Mouse (Mus musculus) forebrain, embryonic 10.5 days (tissue): ENCODE data around the gene Las1l. TPM values are rescaled to one million over a fixed set of nuclear protein-coding genes. Genes with fewer than 3 reads are reported as not detected.

Source experiments
- DNase-seq: peaks from one replicate; pipeline ENCODE4 v3.0.0-alpha.2; 2017; ENCODE audit warnings: low spot score; ENCODE audit errors: extremely low spot score
- H3K27ac ChIP-seq: fragments of 300-500 bp; sonication (generic); 2 replicates; pipeline ENCODE4 v1.5.1; 2016; ENCODE audit warnings: mild to moderate bottlenecking
- H3K27me3 ChIP-seq: fragments of 300-500 bp; sonication (generic); 2 replicates; pipeline ENCODE4 v1.6.1; 2016; ENCODE audit warnings: mild to moderate bottlenecking; ENCODE audit not compliant: poor library complexity, severe bottlenecking
- H3K36me3 ChIP-seq: fragments of 300-500 bp; sonication (generic); replicated peaks from 2 replicates; pipeline ENCODE4 v1.6.1; 2016; ENCODE audit warnings: mild to moderate bottlenecking, moderate library complexity
- H3K4me1 ChIP-seq: fragments of 300-500 bp; sonication (generic); 2 replicates; pipeline ENCODE4 v1.6.1; 2016
- H3K4me3 ChIP-seq: fragments of 300-500 bp; sonication (generic); 2 replicates; pipeline ENCODE4 v1.5.1; 2016; ENCODE audit warnings: mild to moderate bottlenecking, moderate library complexity
- H3K9me3 ChIP-seq: fragments of 300-500 bp; sonication (generic); 2 replicates; pipeline ENCODE4 v1.6.1; 2016; ENCODE audit warnings: mild to moderate bottlenecking, moderate library complexity
- WGBS: fragments of 180-500 bp; shearing (Covaris S2); methylation state at CpG from one replicate; pipeline ENCODE4 v1.1.7; 2016; 5-methylcytosine and 5-hydroxymethylcytosine counted together
- polyA plus RNA-seq: library from polyadenylated mRNA; unstranded; fragments of >200 nt; fragmentation: Nextera tagmentation; extraction: Ambion mirVana; gene quantifications from 2 replicates; pipeline ENCODE4 v1.2.1, GENCODE M21; 2016

Las1l gene
- polyA plus RNA-seq, 1 experiment from 2014 or later: 81.9 TPM

DNA sequence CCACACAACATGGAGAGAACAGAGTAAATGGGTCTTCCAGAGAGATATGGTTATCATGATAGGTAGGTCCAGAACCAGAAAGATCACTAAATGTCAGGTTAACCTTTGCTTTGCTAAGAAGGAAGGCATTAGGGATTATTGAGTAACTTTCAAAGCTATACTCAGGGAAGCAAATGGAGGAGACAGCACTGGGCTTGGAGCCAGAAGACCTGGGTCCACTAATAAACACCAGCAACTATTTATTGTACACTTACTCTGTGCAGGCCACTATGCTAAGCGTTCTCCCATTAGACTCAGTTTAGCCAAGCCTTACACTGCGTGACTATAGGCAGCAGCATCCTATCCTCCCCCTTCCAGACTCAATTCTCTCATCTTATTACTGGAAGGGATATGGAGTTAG lies 11.3 kb downstream of the Las1l start:
- 98% methylated on average over 2 of the region's 2 CpGs for WGBS
- Histone ChIP-seq H3K27ac (no peak overlapping the region), H3K27me3 (no peaks in the 10 kb centered on the region; the same call in none of the 2 replicates), H3K9me3 (no peaks in the 10 kb centered on the region), H3K4me1 (peaks cover 7% of the 10 kb centered on the region; the same call in 1 of the 2 replicates), H3K36me3 (peaks cover 81% of the 10 kb centered on the region), H3K4me3 (no peak overlapping the region)
- DNase-seq: no peak

DNA sequence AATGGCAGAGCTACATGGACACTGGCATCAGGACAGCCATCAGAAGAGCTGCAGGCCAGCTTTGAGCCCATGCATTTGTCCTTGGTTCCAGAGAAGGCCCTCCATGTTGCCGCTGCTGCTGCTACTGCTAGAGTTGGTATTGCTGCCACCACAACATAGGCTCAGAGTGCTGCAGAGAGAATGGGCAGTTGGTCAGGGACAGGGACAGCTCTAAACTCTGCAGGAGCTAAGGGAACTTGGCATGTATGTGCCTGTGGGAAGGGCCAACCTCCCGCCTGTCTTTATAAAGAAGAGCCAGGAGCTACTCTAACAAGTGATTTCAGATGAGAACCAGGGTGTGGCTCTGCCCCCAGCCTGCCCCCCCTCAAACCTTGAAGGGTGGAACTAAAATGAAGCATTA lies 21.3 kb downstream of the Las1l start:
- no peaks in the 10 kb centered on the region for H3K4me1 ChIP-seq
- no peak for DNase-seq
- no peak overlapping the region for H3K27ac ChIP-seq
- peaks cover 46% of the 10 kb centered on the region for H3K36me3 ChIP-seq
- H3K27me3 ChIP-seq: peaks cover 5% of the 10 kb centered on the region; the same call in 1 of the 2 replicates
- no peak overlapping the region for H3K4me3 ChIP-seq
- H3K9me3 ChIP-seq: no peaks in the 10 kb centered on the region
- 92% methylated on average over 2 of the region's 2 CpGs for WGBS

DNA sequence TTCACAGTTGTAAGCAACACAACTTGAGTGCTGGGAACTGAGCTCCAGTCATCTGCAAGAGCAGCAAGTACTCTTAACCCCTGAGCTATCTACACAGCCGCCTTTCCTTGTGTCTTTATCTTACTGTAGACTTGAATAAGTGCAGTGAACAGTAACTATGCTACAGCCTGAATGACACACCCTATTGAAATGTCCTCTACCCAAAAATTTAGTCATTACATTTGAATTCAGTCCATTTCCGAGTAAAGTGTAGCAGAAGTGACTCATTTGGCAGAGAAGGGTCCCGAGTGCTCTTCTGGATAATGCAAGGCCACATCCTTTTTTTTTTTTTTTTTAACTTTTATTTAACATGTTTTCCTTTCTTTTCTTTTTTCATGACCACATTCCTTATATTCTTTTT lies 54.0 kb downstream of the Las1l start:
- 88% methylated on average over 3 of the region's 3 CpGs for WGBS
- Histone ChIP-seq H3K27ac (no peak overlapping the region), H3K9me3 (no peaks in the 10 kb centered on the region), H3K4me3 (no peak overlapping the region), H3K4me1 (no peaks in the 10 kb centered on the region), H3K27me3 (0 out of 2 replicates have a peak, but pooled peaks cover 4% of the 10 kb centered on the region), H3K36me3 (no peaks in the 10 kb centered on the region)
- DNase-seq: no peak

Other genes with a start within 250 kb of the Las1l start
- 3.8 and 4.0 TPM in 2 replicates for gene Zc3h12b, start 245.3 kb downstream of the Las1l start, polyA plus RNA-seq
- 109 and 116 TPM in 2 replicates for gene Msn, start 139.1 kb upstream of the Las1l start, polyA plus RNA-seq